Mouse (Mus musculus): ENCODE measurements at regions not wholly inside any gene's neighbourhood (a gene's known extent, or its start where the extent isn't known, plus 50 kb on each side); places are given as distances from the start of the nearest gene placed in this dataset.
"Not testable (repeated sequence)": the region's sequence is repeated elsewhere in the genome, so short reads cannot be mapped to it uniquely, and the experiment has no call there.

DNA sequence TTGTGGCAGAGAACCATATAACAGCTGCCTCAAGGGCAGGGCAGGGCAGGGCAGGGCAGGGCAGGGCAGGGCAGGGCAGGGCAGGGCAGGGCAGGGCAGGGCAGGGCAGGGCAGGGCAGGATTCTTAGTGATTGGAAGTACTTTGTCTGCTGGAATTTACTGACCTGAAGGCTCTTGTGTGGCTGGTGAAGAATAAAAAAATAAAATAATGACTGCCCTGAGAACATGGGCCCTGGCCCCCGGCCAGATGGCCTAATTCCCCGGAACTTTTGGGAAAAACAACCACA lies 169.3 kb downstream of the Qk start:
- not testable (repeated sequence) for H3K4me1 ChIP-seq; H3K4me3 ChIP-seq; H3K27ac ChIP-seq (replicated peaks); H3K9ac ChIP-seq (replicated peaks); H3K27me3 ChIP-seq; H3K36me3 ChIP-seq; H3K9me3 ChIP-seq; ATAC-seq (replicated peaks); H3K4me2 ChIP-seq (replicated peaks)
- WGBS, result 57% methylated on average over 2 of the region's 2 CpGs

DNA sequence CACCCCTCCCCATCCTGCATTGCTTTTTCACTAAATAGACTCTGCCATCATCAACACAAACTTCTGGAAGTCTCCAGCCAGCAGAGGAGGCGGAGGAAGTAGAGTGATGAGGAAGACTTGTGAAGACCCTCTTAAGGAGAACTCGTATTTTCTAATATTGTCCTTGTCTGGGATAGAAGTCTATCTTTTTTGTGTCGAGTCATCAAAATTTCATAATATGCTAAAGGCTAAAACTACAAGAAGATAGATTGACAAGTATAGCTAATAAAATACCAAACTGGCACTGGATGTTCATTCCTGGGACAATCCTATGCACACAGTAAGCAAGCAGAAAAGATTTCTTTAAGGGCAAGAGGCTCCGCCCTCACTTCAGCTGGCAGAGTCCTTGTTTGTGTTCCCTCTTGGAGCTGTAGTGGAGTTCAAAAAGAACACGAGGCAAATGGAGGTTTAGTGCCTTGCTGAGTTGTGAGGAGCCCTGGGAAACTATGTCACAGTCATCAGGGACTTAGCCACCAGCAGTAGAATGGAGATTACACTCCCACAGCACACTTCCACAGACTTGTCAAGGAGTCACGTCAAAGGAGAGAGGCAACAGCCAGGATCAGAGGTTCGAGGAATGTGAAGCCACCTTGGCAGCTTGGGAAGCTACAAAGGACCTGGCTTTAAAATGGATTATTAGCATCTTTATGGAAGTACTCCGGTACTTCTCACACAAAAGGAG lies 169.8 kb downstream of the Qk start:
- no peak overlapping the region for H3K27ac ChIP-seq (replicated peaks)
- whole genome bisulfite sequencing, result 67% methylated on average over 8 of the region's 8 CpGs
- no peak for ATAC-seq (replicated peaks)
- no peaks in the 10 kb centered on the region for H3K36me3 ChIP-seq
- H3K4me3 ChIP-seq, result no peak overlapping the region
- H3K9ac ChIP-seq (replicated peaks), result no peak overlapping the region
- no peak overlapping the region for H3K4me2 ChIP-seq (replicated peaks)
- H3K9me3 ChIP-seq, result no peaks in the 10 kb centered on the region
- H3K27me3 ChIP-seq, result no peaks in the 10 kb centered on the region
- H3K4me1 ChIP-seq, result peaks cover 4% of the 10 kb centered on the region; the same call in 1 of the 2 replicates

DNA sequence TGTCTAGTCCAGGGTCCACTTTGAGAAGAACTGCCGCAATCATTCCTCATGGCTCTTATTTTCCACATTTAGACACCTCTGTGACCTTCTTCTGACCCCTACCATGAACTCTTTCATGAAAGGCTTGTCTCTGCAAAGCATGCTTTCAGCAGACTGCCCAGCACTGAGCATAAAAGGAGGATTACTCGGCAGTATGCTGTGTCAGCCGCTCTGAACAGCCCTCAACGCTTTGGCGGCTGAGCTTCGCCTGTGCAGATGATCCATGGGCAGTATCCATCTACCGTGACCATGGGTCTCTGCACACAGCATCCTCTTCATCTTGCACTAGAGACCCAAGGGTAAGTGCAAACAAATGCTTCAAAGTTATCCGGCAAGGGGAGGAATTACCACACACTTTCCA lies 172.5 kb downstream of the Qk start:
- H3K4me2 ChIP-seq (replicated peaks), result no peak overlapping the region
- H3K4me3 ChIP-seq, result no peak overlapping the region
- no peak overlapping the region for H3K27ac ChIP-seq (replicated peaks)
- H3K27me3 ChIP-seq, result no peaks in the 10 kb centered on the region
- ATAC-seq (replicated peaks), result no peak; the same call in 1 of the 2 replicates
- 18% methylated on average over 8 of the region's 8 CpGs for WGBS
- H3K4me1 ChIP-seq, result peaks cover 4% of the 10 kb centered on the region; the same call in 1 of the 2 replicates
- H3K9ac ChIP-seq (replicated peaks), result no peak overlapping the region
- no peaks in the 10 kb centered on the region for H3K9me3 ChIP-seq
- H3K36me3 ChIP-seq, result no peaks in the 10 kb centered on the region

DNA sequence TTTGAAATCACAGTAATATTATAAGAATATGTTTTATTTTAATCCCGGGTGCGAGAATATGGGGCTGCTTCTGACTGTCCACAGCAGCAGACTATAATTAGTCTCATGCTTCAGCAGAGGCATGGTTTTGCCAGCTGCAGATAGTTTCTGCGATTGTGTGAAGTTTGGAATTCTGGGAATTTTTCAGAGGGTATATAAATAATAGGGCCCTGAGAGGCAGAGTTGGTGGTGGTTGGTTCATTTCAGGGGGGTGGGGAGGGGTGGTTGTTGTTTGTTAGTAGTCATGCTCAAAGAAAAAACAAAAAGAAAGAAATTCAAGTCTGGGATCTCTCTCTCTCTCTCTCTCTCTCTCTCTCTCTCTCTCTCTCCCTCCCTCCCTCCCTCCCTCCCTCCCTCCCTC lies 173.1 kb downstream of the Qk start:
- Histone ChIP-seq H3K4me3 (no peak overlapping the region), H3K27ac (replicated peaks) (no peak overlapping the region), H3K9ac (replicated peaks) (no peak overlapping the region), H3K9me3 (no peaks in the 10 kb centered on the region), H3K4me1 (peaks cover 4% of the 10 kb centered on the region; the same call in 1 of the 2 replicates), H3K36me3 (no peaks in the 10 kb centered on the region), H3K4me2 (replicated peaks) (no peak overlapping the region), H3K27me3 (no peaks in the 10 kb centered on the region)
- 66% methylated on average over 3 of the region's 3 CpGs for whole genome bisulfite sequencing
- ATAC-seq (replicated peaks), result no peak

DNA sequence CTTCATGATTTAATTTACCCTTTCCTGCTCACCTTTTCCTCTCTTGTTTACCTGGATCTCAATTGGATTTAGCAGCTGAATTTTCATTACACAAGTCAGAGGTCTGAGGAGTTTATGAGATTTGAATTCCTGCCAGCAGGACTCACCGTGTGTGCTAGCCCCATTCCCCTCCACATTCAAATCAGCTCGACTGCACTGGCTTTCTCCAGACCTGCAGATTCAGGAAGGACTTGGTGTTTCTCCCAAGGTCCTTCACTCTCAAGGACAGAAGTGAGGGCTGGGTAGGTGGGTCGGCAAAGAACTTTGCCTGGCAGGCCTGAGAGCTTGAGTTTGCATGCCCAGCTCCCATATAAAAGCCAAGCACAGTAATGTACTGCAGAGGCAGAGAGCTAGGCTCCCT lies 180.8 kb downstream of the Qk start:
- Histone ChIP-seq H3K27ac (replicated peaks) (no peak overlapping the region), H3K27me3 (no peaks in the 10 kb centered on the region), H3K36me3 (no peaks in the 10 kb centered on the region), H3K4me2 (replicated peaks) (no peak overlapping the region), H3K4me1 (no peaks in the 10 kb centered on the region), H3K9ac (replicated peaks) (no peak overlapping the region), H3K4me3 (no peak overlapping the region), H3K9me3 (no peaks in the 10 kb centered on the region)
- WGBS, result 53% methylated on average over 3 of the region's 3 CpGs
- no peak for ATAC-seq (replicated peaks)

DNA sequence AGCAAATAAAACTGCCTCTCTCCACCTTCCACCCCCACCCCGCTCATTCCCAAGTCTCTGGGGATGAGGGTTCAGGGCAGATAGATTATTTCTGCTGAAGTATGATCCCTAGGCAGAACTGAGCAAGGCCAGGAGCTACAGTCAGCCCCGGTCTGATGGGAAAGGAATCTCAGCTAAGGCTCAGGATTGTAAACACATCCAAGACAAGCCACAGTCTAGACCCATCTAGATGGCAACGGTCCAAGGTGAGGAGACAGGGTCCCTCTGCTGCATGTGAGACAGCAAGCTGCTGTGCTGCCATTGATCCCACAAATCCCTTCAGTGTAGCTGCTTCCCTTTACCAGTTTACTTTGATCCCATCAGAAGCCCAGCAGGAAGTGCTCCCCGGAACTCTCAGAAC lies 181.3 kb downstream of the Qk start:
- H3K9ac ChIP-seq (replicated peaks), result no peak overlapping the region
- no peak overlapping the region for H3K4me2 ChIP-seq (replicated peaks)
- H3K4me3 ChIP-seq, result no peak overlapping the region
- H3K4me1 ChIP-seq, result no peaks in the 10 kb centered on the region
- 75% methylated on average over 4 of the region's 4 CpGs for WGBS
- no peaks in the 10 kb centered on the region for H3K27me3 ChIP-seq
- ATAC-seq (replicated peaks), result no peak
- no peaks in the 10 kb centered on the region for H3K9me3 ChIP-seq
- H3K36me3 ChIP-seq, result no peaks in the 10 kb centered on the region
- H3K27ac ChIP-seq (replicated peaks), result no peak overlapping the region

DNA sequence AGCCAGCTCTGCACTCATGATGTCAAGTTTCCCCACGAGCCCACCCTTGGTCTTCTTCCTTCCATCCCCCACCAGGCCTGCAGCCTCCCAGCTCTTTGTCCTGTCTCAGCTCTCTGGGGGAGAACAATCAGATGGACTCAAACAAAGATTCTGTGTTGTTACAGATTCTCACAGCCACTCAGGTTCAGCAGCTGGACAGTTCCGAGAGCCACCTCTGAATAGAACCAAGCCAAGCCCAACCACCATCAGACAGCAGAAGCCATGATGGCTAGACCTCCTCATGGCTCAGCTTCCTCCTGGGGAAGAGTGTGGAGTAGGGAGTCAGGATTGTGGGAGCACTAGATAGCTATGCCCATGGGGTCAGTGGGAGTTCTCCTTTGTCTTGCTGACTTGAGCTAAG lies 184.5 kb downstream of the Qk start:
- ATAC-seq (replicated peaks), result no peak
- 69% methylated on average over 2 of the region's 2 CpGs for WGBS
- Histone ChIP-seq H3K9ac (replicated peaks) (no peak overlapping the region), H3K36me3 (no peaks in the 10 kb centered on the region), H3K27me3 (no peaks in the 10 kb centered on the region), H3K4me3 (no peak overlapping the region), H3K4me1 (no peaks in the 10 kb centered on the region), H3K9me3 (no peaks in the 10 kb centered on the region), H3K4me2 (replicated peaks) (no peak overlapping the region), H3K27ac (replicated peaks) (no peak overlapping the region)

DNA sequence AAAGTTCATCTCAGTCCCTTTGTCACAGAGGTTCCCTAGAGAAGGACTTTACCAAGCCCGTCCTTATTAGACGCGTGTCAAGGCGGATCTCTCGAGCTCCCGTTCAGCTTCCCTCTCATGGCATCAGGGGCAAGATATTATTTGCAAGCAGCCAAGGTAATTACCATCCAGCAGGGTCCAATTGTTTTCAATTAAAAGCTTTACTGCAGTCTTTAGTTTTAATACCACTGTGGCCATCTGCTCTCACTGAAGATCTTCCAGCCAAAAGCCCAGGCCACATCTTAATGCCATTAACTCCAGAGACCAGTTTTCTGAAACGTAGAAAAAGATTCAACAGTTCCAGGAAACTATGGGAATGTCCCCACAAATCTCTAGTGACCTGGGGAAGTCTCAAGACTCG lies 191.1 kb downstream of the Qk start:
- Histone ChIP-seq H3K4me1 (no peaks in the 10 kb centered on the region), H3K4me2 (replicated peaks) (no peak overlapping the region), H3K27me3 (no peaks in the 10 kb centered on the region), H3K9ac (replicated peaks) (no peak overlapping the region), H3K4me3 (no peak overlapping the region), H3K9me3 (no peaks in the 10 kb centered on the region), H3K36me3 (no peaks in the 10 kb centered on the region), H3K27ac (replicated peaks) (no peak overlapping the region)
- 47% methylated on average over 8 of the region's 8 CpGs for WGBS
- no peak for ATAC-seq (replicated peaks)

DNA sequence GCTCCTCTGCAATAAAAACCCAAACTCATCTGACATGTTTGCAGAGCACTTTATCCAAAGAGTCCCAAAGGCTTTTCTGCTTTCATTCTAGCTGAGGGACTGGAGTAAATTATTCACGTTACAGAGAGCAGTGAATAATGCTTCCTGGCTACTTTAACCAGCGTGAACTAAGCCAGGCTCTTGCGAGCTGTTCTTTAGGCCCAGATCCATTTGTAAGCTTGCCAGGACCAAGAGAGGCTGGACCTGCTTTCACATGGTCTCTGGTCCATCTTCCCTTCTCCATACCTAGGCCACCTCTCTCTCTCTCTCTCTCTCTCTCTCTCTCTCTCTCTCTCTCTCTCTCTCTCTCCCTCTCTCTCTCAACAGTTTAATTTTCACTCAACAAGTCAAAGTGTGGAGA lies 197.2 kb downstream of the Qk start:
- Histone ChIP-seq H3K4me3 (no peak overlapping the region), H3K4me1 (peaks cover 3% of the 10 kb centered on the region; the same call in 1 of the 2 replicates), H3K9ac (replicated peaks) (no peak overlapping the region), H3K9me3 (no peaks in the 10 kb centered on the region), H3K27ac (replicated peaks) (no peak overlapping the region), H3K36me3 (no peaks in the 10 kb centered on the region), H3K4me2 (replicated peaks) (no peak overlapping the region), H3K27me3 (no peaks in the 10 kb centered on the region)
- 38% methylated on average over 3 of the region's 3 CpGs for WGBS
- no peak for ATAC-seq (replicated peaks)

DNA sequence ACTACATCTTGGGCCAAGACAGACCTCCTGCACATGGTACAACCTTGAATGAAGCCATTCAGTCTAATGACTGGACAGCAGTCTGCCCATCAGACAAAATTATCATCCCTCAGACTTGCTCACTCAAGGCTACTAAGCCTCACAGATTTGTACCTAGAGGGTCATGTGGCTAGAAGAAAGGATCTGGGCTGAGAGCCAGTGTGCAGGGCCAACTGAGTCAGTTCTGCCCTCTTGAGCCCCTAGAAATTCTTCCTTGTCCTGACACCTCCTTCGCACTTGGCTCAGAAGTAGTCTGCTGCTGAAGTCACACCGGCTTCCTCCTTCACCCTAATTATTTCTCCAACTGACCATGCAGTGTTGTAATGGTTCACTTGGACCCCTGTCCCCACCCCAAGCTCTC lies 207.5 kb downstream of the Qk start:
- H3K9me3 ChIP-seq, result no peaks in the 10 kb centered on the region
- no peak overlapping the region for H3K4me2 ChIP-seq (replicated peaks)
- no peak overlapping the region for H3K27ac ChIP-seq (replicated peaks)
- H3K36me3 ChIP-seq, result no peaks in the 10 kb centered on the region
- peaks cover 5% of the 10 kb centered on the region; the same call in 1 of the 2 replicates for H3K4me1 ChIP-seq
- no peak overlapping the region for H3K9ac ChIP-seq (replicated peaks)
- H3K4me3 ChIP-seq, result no peak overlapping the region
- 84% methylated on average over 2 of the region's 2 CpGs for WGBS
- no peaks in the 10 kb centered on the region for H3K27me3 ChIP-seq
- ATAC-seq (replicated peaks), result no peak

DNA sequence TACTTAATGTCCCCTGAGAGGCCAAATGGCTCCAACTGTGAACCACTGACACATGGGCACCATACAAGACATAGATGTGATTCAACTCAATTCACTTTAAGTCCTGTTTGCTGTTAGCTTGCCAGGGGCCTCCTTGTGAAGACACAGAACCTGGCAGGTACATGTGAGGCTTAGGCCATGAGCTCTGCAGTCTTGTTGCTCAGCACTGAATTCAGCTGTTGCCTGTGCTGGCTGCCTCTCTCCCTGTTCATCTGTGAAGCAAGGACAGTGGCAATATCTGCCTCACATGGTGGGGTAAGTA lies 209.3 kb downstream of the Qk start:
- Histone ChIP-seq H3K4me2 (replicated peaks) (no peak overlapping the region), H3K27ac (replicated peaks) (no peak overlapping the region), H3K4me3 (no peak overlapping the region), H3K36me3 (no peaks in the 10 kb centered on the region), H3K27me3 (no peaks in the 10 kb centered on the region), H3K9ac (replicated peaks) (no peak overlapping the region), H3K9me3 (no peaks in the 10 kb centered on the region), H3K4me1 (peaks cover 5% of the 10 kb centered on the region; the same call in 1 of the 2 replicates)
- no peak for ATAC-seq (replicated peaks)

DNA sequence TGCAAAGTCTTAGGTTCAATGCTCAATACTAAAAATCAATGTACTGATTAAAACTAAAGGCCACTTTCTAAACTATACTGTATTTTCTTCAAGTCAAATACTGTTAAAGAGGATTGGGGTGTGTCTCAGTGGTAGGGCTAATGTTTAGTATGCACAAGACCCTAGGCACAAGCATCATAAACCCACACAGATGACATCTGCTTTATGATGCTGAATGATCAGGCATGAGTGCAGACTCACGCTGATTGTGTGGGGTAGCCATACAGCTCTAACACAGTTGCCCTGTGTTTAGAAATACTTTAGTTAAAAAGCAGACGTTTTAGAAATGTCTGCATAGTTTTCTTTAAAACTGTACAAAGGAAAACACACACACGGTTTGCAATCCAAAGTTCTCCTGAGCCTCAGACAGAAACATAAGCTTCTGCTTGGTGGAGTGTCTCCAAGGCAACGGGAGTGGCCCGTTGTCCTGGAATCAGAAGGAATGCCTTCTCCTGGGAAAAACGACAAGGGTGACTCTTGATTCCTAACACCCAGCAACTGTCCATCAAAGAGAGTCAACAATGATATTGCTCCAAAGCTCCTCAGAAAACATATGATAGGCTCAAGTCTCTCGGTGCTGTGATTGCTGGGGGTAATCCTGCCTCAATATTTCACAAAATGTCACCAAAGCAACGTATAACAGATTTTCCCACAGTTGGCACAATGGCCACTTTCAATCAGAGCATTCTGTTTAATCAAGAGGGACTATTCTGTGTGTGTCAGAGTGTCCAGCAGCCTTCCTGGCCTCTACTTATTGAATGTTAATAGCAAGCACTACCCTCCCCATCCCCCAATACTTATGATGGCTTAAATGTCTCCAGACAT lies 209.9 kb downstream of the Qk start:
- ATAC-seq (replicated peaks), result no peak
- no peaks in the 10 kb centered on the region for H3K36me3 ChIP-seq
- H3K4me3 ChIP-seq, result no peak overlapping the region
- no peak overlapping the region for H3K27ac ChIP-seq (replicated peaks)
- no peaks in the 10 kb centered on the region for H3K27me3 ChIP-seq
- H3K4me1 ChIP-seq, result peaks cover 5% of the 10 kb centered on the region; the same call in 1 of the 2 replicates
- H3K4me2 ChIP-seq (replicated peaks), result no peak overlapping the region
- no peaks in the 10 kb centered on the region for H3K9me3 ChIP-seq
- no peak overlapping the region for H3K9ac ChIP-seq (replicated peaks)
- 30% methylated on average over 8 of the region's 8 CpGs for WGBS

DNA sequence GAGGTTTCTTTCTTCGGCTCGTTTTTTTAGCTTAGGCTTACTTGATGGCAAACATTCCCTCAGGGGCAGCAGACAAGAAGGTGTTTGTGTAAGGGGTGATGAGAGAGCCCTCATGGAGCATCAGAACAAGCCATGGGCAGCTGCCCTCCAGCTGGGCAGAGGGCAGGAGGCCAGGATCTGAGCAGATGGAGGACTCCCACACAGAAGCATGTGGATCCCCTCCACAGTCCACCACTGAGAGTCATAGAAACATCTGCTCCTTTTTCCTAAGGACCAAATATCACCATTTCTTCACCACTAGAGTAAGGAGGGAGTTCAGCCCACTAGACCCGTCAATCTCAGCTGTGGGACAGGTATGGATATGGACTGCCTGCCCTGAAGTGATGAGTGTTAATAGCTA lies 214.4 kb downstream of the Qk start:
- Histone ChIP-seq H3K9ac (replicated peaks) (no peak overlapping the region), H3K27ac (replicated peaks) (no peak overlapping the region), H3K4me1 (no peaks in the 10 kb centered on the region), H3K4me3 (no peak overlapping the region), H3K27me3 (no peaks in the 10 kb centered on the region), H3K36me3 (no peaks in the 10 kb centered on the region), H3K4me2 (replicated peaks) (no peak overlapping the region), H3K9me3 (no peaks in the 10 kb centered on the region)
- no peak for ATAC-seq (replicated peaks)
- 75% methylated on average over 3 of the region's 3 CpGs for WGBS

Data from forebrain, embryonic 15.5 days (tissue).